Mouse (Mus musculus): ENCODE results near the gene Il27ra. TPM values are rescaled to one million over a fixed set of nuclear protein-coding genes. Genes with fewer than 3 reads are reported as not detected.
"Not testable (repeated sequence)": the region's sequence is repeated elsewhere in the genome, so short reads cannot be mapped to it uniquely, and the experiment has no call there.

Gene Il27ra
- total RNA-seq, 1 experiment from 2014 or later = 47.3 TPM

DNA sequence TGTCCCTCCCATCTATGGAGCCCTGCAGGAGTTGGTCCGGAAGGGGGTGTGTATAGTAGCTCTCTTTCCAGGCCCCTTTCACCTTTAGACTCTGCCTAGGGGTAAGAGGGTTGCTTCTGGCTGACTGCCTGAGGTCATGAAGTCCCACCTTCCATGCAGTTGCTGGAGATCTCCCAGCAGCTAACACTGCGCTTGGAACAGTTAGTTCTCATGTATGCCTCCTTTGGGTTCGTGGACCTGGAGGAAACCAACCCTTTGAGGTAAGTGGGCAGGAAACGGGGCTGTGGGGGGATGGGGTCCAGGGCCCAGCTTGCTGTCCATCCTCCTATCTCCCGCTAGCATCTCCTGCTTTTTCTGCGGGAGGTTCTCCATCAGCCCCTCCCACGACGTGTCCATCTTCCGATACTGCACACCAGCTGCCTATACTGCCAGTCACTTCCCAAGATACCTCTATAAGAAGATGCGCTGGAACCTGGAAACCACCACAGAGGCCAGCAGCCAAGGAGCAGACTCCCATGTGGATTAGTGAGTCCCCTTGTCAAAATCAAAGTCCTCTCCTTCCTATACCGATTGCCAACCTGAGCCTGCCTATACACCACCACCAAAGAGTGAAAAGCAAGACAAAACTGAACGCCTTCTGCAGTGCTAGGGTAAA, 39.3 kb downstream of the Il27ra start:
- ATAC-seq (ENCODE audit: extremely low read depth, insufficient number of reproducible peaks, low FRiP score, poor library complexity, severe bottlenecking) = no peak

DNA sequence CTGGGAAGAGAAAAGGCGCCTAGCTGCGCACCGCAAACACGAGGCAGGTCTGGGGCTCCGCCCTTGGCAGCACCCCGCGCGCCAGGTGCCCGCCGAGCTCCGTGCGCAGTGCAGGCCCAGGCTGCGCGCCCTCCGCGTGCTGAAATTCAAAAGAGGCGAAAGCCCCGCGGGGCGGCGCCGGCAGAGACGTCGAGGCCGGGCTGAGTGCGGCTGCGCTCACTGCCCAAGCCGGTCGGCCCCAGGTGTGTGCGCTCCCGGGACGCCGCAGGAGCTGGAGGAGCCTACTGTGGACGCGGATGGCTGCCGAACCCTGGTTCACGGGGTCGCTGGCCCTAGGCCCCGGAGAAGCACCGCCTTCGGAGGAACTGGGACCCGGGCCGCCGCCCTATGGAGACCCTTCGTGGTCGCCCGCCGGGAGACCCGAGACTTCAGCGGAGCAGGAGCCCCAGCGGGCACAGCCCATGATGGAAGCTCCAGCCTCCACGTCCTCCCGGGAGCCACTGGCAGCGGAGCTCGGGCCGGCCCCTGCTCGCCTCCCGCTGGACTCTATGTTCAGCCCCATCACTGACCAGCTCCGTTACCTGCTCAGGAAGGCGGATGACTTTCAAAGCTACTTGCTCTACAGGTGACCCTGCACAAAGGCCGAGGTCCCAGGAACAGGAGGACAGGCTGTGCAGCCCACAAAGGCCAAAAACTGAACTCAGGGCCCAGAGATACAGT, 40.9 kb downstream of the Il27ra start, which contains the start of gene 1700067K01Rik:
1700067K01Rik (plus strand) TSS at position 222 of the 720 bp plus-strand sequence.
- ATAC-seq (ENCODE audit: extremely low read depth, insufficient number of reproducible peaks, low FRiP score, poor library complexity, severe bottlenecking) = no peak

DNA sequence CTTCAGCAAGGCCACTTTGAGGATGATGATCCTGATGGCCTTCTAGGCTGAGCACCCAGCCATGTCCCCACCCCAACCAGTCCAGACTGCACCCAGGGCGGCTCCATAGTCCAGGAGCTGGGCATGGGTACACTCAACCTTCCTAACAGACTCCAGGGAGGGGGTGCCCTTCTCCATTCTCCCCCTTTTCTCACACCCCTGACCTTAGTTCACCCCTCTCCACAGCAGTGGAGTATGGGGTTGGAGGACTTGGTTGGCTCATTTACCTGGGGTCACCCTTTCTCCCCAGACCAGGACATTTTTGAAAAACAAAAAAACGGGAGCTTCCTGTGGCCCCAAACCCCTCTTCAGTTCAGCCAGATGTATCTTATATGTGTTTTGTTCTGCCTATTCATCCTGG, 42.6 kb downstream of the Il27ra start:
- no peak for ATAC-seq (ENCODE audit: extremely low read depth, insufficient number of reproducible peaks, low FRiP score, poor library complexity, severe bottlenecking)

DNA sequence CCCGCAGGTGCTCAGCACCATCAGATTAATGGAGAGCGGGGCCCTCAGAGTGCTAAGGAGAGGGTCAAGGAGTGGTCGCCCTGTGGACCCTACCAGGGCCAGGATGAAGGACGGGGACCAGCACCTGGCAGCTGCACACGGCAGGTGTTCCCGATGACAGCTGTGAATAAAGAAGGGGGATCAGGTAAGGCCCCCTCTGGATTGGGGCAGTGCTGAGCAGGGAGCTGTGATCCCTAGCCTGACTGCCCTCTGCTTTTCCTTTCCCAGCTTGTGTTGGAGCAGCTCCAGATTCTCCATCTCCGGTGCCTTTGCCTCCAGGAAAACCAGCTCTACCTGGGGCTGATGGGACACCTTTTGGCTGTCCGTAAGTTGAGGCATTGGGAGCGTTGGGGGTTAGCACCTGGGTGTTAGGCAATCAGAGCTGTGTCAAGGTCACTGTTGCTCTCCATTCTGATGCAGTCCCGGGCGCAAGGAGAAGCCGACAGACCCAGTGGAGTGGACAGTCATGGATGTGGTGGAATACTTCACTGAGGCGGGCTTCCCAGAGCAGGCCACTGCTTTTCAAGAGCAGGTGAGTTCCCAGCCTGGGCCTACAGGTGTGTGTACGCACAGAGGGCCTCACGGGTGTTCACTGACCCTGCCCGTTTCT, 43.2 kb downstream of the Il27ra start:
- no peak for ATAC-seq (ENCODE audit: extremely low read depth, insufficient number of reproducible peaks, low FRiP score, poor library complexity, severe bottlenecking)

DNA sequence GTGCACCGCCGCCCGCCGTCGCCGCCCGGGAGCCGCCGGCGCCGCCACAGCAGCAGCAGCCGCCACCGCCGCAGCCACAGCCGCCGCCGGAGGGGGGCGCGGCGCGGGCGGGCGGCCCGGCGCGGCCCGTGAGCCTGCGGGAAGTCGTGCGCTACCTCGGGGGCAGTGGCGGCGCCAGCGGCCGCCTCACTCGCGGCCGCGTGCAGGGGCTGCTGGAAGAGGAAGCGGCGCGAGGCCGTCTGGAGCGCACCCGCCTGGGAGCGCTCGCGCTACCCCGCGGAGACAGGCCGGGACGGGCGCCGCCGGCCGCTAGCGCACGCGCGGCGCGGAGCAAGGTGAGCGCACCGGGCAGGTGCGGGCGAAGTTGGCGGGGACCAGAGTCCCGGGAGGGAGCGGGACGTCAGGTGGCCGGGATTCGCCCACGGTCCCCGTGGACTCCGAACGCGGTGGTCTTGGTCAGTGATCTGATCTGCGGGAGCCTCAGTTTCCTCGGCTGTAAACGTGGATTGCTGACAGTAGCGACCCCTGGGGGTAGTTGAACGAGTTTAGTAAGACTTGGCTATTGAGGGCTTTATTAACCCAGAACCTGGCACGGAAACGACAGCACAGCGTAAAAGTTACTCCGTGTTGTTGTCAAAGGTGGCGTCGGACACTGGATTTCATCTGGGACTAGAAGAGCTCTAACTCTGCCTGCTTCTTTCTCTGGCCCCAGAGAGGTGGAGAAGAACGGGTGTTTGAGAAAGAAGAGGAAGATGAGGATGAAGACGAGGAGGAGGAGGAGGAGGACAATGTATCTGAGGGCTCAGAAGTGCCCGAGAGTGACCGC, 43.9 kb downstream of the Il27ra start:
- ATAC-seq (ENCODE audit: extremely low read depth, insufficient number of reproducible peaks, low FRiP score, poor library complexity, severe bottlenecking) = peak; percentile 34; the same call in 1 of the 2 replicates

DNA sequence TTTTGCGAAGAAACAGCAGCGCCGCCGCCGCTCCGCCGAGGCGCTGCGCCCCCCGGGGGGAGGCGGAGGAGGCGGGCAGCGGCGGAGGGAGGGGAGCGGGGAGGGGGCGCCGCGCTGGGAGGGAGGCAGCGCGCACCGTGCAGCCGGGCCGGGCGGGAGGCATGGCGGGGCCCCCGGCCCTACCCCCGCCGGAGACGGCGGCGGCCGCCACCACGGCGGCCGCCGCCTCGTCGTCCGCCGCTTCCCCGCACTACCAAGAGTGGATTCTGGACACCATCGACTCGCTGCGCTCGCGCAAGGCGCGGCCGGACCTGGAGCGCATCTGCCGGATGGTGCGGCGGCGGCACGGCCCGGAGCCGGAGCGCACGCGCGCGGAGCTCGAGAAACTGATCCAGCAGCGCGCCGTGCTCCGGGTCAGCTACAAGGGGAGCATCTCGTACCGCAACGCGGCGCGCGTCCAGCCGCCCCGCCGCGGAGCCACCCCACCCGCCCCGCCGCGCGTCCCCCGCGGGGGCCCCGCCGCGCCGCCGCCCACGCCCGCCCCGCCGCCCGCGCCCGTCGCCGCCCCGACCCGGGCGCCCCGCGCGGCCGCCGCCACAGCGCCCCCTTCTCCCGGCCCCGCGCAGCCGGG, 44.8 kb downstream of the Il27ra start, which contains the start of gene Samd1:
Samd1 (plus strand) TSS at position 162 of the 631 bp plus-strand sequence.
- ATAC-seq (ENCODE audit: extremely low read depth, insufficient number of reproducible peaks, low FRiP score, poor library complexity, severe bottlenecking) = no peak

DNA sequence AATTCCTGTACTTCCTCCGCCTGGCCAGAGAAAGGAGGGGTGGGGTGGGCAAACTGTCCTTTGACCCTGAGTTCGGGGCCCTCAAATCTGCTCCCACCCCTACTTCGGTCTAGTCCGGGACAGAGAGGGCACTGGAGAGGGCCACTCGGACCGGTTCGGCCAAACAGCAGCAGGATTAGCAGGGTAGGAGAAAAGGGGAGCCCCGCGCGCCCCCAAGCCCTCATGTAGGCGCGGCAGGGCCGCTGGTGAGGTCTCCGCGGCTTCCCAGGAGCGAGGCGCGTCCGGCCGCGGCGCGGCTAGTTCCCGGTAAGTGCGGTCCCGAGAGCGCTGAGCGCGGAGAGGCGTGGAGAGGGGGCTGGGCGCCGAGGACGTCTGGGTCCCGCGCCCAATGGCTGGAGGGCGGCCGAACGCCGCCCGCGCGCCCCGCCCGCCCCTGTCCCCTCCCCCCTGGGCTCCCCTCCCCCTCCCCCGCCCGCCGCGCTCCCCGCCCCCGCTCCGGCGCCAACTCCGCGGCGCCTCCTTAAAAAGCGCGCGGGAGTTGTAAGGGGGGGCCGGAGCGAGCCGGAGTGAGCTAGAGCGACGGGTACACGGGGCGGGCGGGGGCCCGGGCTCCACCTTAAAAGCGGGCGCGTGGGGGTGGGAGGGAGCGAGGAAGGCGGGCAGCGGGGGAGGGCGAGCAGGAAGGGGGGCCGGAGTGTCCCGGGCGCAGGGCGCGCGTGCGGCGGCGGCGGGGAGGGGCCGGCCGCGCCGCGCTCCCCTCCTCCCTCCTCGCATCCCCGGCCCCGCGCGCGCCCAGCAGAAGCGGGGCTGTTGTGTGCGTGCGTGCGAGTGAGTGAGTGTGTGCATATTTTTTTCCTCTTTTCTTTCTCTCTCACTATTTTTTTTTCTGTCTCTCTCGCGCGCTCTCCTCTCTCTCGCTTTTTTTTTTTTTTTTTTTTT, 45.6 kb downstream of the Il27ra start:
- peak; percentile 38 for ATAC-seq (ENCODE audit: extremely low read depth, insufficient number of reproducible peaks, low FRiP score, poor library complexity, severe bottlenecking)

DNA sequence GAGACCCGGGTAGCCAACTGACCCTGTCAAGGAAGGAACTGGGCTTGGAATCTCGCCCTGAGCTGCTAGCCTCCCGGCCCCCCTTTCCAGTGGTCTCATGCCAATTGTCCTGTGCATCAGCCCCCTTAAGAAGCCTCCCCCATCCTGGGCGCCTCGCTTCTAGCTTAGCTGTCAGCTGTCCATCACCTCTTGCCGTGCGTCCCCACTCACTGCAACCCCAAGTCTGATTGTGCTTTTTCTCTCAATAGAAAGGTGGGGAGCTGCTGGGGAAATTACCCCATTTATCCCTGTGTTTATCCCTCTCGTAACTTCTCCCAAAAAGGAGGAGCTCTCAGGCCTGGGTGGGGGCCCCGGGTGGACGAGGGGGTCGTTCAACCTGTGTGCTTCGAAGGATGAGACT, 46.4 kb downstream of the Il27ra start:
- no peak for ATAC-seq (ENCODE audit: extremely low read depth, insufficient number of reproducible peaks, low FRiP score, poor library complexity, severe bottlenecking)

DNA sequence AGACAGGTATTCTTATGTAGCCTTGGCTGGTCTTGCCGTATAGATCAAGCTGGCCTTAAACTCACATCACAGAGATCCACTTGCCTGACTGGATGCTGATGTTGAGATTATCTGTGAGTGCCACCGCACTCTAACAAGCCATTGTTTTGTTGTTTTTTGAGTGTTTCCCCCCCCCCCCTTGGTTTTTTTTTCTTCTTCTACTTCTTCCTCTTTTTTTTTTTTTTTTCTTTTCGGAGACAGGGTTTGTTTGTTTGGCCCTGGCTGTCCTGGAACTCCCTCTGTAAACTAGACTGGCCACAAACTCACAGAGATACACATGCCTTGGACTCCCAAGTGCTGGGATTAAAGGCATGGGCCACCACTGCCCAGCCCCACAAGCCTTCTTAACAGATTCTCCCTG, 48.4 kb downstream of the Il27ra start:
- ATAC-seq (ENCODE audit: extremely low read depth, insufficient number of reproducible peaks, low FRiP score, poor library complexity, severe bottlenecking) = no peak

DNA sequence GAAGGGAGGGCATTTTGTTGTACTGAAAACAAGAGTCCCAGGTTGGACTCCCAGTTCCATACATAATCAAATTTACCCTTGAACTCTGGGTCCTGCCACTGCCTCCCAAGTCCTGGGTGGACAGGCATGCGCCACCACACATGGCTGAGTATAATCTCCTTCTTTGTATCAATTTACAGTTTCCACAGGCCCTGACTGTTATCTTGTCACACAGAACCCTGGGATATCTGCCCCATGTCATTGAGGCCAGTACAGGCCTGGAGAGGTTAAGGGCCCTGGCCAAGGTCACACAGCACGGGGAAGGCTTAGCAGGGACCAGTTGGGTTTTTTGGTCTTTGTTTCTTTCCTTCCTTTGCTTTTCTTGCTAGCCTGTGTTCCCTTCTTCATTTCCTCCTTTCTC, 49.9 kb downstream of the Il27ra start:
- no peak for ATAC-seq (ENCODE audit: extremely low read depth, insufficient number of reproducible peaks, low FRiP score, poor library complexity, severe bottlenecking)

DNA sequence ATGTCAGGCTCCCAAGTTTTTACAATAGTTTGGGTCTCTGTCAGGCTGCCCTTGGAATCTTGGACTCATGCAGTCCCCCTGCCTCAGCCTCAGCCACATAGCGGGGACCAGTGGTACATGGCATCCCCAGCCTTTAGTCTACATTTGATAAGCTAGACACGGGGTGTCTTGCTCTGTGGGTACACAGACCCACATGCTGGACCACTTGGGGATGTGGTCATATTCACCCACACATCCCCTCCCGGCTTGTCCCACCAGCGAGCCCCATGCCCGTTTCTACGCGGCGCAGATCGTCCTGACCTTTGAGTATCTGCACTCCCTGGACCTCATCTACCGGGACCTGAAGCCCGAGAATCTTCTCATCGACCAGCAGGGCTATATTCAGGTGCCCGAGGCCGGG, 52.2 kb downstream of the Il27ra start:
- ATAC-seq (ENCODE audit: extremely low read depth, insufficient number of reproducible peaks, low FRiP score, poor library complexity, severe bottlenecking) = no peak

DNA sequence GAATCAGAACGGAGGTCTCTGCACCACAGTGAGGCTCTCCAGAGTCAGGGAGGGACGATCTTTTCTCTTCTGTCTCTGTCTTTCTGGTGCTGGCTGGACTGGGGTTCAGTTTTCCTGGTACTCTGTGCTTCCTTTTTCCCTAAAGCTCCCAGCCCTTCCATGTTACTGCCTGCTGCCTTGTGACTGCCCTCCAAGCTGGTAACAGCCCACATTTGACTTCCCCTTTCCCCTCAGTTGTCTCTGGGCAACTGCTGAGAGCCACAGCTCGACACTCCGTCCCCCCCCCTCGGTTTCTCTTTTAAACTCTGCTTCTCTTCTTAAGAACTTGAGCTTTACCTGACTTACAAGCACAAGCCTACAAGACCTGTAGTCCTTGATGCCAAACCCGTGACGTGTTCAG, 53.1 kb downstream of the Il27ra start:
- no peak for ATAC-seq (ENCODE audit: extremely low read depth, insufficient number of reproducible peaks, low FRiP score, poor library complexity, severe bottlenecking)

DNA sequence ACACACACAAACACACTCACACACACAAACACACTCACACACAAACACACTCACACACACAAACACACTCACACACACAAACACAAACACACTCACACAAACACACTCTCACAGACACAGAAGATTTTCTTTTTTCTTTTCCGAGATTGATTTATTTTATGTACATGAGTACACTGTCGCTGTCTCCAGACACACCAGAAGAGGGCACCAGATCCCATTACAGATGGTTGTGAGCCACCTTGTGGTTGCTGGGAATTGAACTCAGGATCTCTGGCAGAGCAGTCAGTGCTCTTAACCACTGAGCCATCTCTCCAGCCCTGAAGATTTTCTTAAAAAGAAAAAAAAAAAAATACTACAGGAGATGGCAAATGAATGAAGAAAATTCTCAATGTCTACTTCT, 59.2 kb downstream of the Il27ra start:
- ATAC-seq (ENCODE audit: extremely low read depth, insufficient number of reproducible peaks, low FRiP score, poor library complexity, severe bottlenecking) = not testable (repeated sequence)

DNA sequence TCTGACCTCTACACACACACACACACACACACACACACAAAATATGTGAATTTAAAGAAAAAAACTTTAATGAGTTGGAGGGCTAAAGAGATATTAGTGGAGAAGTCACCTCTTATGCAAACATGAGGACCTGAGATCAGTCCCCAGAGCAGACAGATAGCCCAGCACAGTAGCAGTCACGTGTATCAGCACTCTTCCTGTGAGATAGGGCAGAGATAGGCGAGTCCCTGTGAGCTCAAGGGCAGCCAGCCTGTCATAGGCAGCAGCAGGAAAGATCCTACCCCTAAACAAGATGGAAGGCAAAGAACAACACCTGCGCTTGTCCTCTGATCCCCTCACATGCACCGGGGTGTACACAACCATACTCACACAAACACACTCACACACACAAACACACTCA, 59.9 kb downstream of the Il27ra start:
- ATAC-seq (ENCODE audit: extremely low read depth, insufficient number of reproducible peaks, low FRiP score, poor library complexity, severe bottlenecking) = no peak

DNA sequence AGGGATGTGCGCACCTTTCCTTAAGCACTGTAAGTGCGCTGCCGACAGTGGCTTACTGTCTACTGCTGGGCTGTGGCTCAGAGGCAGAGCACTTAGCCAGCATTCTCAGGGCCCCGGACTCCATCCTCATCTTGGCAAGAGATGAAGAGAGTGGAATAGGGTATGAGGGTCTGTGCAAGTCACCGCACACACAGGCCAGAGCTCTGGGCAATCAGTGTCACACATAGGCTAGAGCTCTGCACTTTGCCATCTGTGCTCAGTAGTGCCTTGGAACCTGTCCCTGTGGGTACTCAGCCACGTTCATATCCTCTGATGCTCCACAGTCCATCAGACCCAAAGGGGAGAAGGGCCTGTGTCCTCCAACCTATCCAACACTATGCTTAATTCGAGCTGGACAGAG, 60.9 kb downstream of the Il27ra start:
- ATAC-seq (ENCODE audit: extremely low read depth, insufficient number of reproducible peaks, low FRiP score, poor library complexity, severe bottlenecking) = no peak

DNA sequence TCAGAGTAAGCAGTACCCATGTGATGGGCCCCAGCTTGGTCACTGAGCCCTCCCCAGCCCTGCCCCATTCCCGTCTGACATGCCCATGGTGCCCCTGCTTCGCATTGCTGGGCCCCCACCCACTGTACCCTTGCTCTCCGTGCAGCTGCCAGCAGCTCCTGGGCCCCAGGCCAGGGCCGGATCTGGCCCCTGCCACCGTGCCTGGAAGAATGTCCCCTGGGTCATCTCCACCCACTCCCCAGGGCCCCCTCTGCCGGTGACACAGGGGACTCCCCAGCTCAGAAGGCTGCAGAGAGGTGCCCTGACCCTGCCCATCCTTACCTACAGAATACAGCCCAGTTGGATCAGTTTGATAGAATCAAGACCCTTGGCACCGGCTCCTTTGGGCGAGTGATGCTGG, 61.5 kb downstream of the Il27ra start:
- no peak for ATAC-seq (ENCODE audit: extremely low read depth, insufficient number of reproducible peaks, low FRiP score, poor library complexity, severe bottlenecking)
